Mouse (Mus musculus) heart, postnatal 0 days (tissue): ENCODE measurements at regions not wholly inside any gene's neighbourhood (a gene's known extent, or its start where the extent isn't known, plus 50 kb on each side); places are given as distances from the start of the nearest gene placed in this dataset.

Experiments used
- ATAC-seq: fragments of 200-750 bp; cut with Nextera tagmentation; 2 replicates; pipeline ENCODE4 v1.8.0; 2017; ENCODE audit warnings: low read depth, moderate number of reproducible peaks, moderate library complexity; ENCODE audit not compliant: insufficient read depth
- DNase-seq: peaks from one replicate; pipeline ENCODE4 v3.0.0-alpha.2; 2016; ENCODE audit warnings: low spot score
- H3K27ac ChIP-seq: fragments of 300-500 bp; sonication (generic); 2 replicates; pipeline ENCODE4 v1.5.1; 2014; ENCODE audit warnings: low read depth, mild to moderate bottlenecking
- H3K27me3 ChIP-seq: fragments of 300-500 bp; sonication (generic); 2 replicates; pipeline ENCODE4 v1.6.1; 2014; ENCODE audit warnings: low read length, mixed read lengths; ENCODE audit not compliant: control insufficient read depth, insufficient read depth
- H3K36me3 ChIP-seq: fragments of 300-500 bp; sonication (generic); replicated peaks from 2 replicates; pipeline ENCODE4 v1.6.1; 2014; ENCODE audit warnings: low read length, mixed read lengths; ENCODE audit not compliant: control insufficient read depth, insufficient read depth
- H3K4me1 ChIP-seq: fragments of 300-500 bp; sonication (generic); 2 replicates; pipeline ENCODE4 v1.6.1; 2014; ENCODE audit warnings: antibody characterized with exemption; ENCODE audit not compliant: control insufficient read depth, insufficient read depth
- H3K4me2 ChIP-seq: fragments of 300-500 bp; sonication (generic); 2 replicates; pipeline ENCODE4 v1.6.1; 2014; ENCODE audit warnings: low read depth, mild to moderate bottlenecking, low read length, moderate library complexity
- H3K4me3 ChIP-seq: fragments of 300-500 bp; sonication (generic); 2 replicates; pipeline ENCODE4 v1.5.1; 2014; ENCODE audit warnings: low read depth, low read length
- H3K9ac ChIP-seq: fragments of 300-500 bp; sonication (generic); replicated peaks from 2 replicates; pipeline ENCODE4 v1.6.1; 2014; ENCODE audit warnings: low read depth, low read length, mixed read lengths
- H3K9me3 ChIP-seq: fragments of 300-500 bp; sonication (generic); replicated peaks from 2 replicates; pipeline ENCODE4 v1.6.1; 2016; ENCODE audit warnings: low read length; ENCODE audit not compliant: control insufficient read depth
- CTCF ChIP-seq: IDR thresholded peaks from 2 replicates; pipeline ENCODE4 v1.5.1; 2016; ENCODE audit warnings: antibody characterized with exemption, control low read depth, low read depth
- EP300 ChIP-seq: IDR thresholded peaks from 2 replicates; pipeline ENCODE4 v1.6.1; 2016; ENCODE audit warnings: antibody characterized with exemption, low read depth
- WGBS: fragments of 180-500 bp; shearing (Covaris S2); extraction: QIAGEN DNeasy Blood & Tissue Kit; methylation state at CpG from one replicate; pipeline ENCODE4 v1.1.7; 2014; 5-methylcytosine and 5-hydroxymethylcytosine counted together

- H3K9me3 ChIP-seq, result no peaks in the 10 kb centered on the region
- no peak overlapping the region for H3K9ac ChIP-seq
- no peak overlapping the region for H3K4me3 ChIP-seq
- no peaks in the 10 kb centered on the region for H3K27me3 ChIP-seq
- H3K27ac ChIP-seq, result no peak overlapping the region
- H3K4me1 ChIP-seq, result no peaks in the 10 kb centered on the region
- no peak overlapping the region for H3K4me2 ChIP-seq
- 17% methylated on average over 1 of the region's 1 CpGs for WGBS
- TF ChIP-seq EP300 (no peak), CTCF (no peak)
- ATAC-seq (no peak), DNase-seq (no peak)
- no peaks in the 10 kb centered on the region for H3K36me3 ChIP-seq
Observed at GRCm38 (mm10) chr1:10854495-10854894, 559.4 kb upstream of the A830018L16Rik start.

- no peak overlapping the region for H3K4me2 ChIP-seq
- DNase-seq (no peak), ATAC-seq (no peak)
- no peaks in the 10 kb centered on the region for H3K27me3 ChIP-seq
- 68% methylated on average over 5 of the region's 5 CpGs for WGBS
- no peaks in the 10 kb centered on the region for H3K4me1 ChIP-seq
- no peak overlapping the region for H3K4me3 ChIP-seq
- no peaks in the 10 kb centered on the region for H3K9me3 ChIP-seq
- H3K9ac ChIP-seq, result no peak overlapping the region
- TF ChIP-seq EP300 (no peak), CTCF (no peak)
- H3K27ac ChIP-seq, result no peak overlapping the region
- no peaks in the 10 kb centered on the region for H3K36me3 ChIP-seq
Observed at GRCm38 (mm10) chr1:10871163-10871853, 542.6 kb upstream of the A830018L16Rik start.

GRCm38 (mm10) chr1:10872266-10872665 lies 541.6 kb upstream of the A830018L16Rik start:
- TF ChIP-seq EP300, result no peak
- TF ChIP-seq CTCF, result no peak
- ATAC-seq, result no peak
- H3K27me3 ChIP-seq, result no peaks in the 10 kb centered on the region
- no peak overlapping the region for H3K9ac ChIP-seq
- no peaks in the 10 kb centered on the region for H3K9me3 ChIP-seq
- no peaks in the 10 kb centered on the region for H3K36me3 ChIP-seq
- no peak overlapping the region for H3K4me3 ChIP-seq
- no peak overlapping the region for H3K27ac ChIP-seq
- no peaks in the 10 kb centered on the region for H3K4me1 ChIP-seq
- DNase-seq, result no peak
- H3K4me2 ChIP-seq, result no peak overlapping the region

GRCm38 (mm10) chr1:10872726-10873125 lies 541.2 kb upstream of the A830018L16Rik start:
- DNase-seq (no peak), ATAC-seq (no peak)
- H3K36me3 ChIP-seq, result no peaks in the 10 kb centered on the region
- no peaks in the 10 kb centered on the region for H3K4me1 ChIP-seq
- H3K27ac ChIP-seq, result no peak overlapping the region
- H3K4me3 ChIP-seq, result no peak overlapping the region
- H3K9ac ChIP-seq, result no peak overlapping the region
- H3K4me2 ChIP-seq, result no peak overlapping the region
- no peak for TF ChIP-seq CTCF
- TF ChIP-seq EP300, result no peak
- no peaks in the 10 kb centered on the region for H3K9me3 ChIP-seq
- no peaks in the 10 kb centered on the region for H3K27me3 ChIP-seq
- 43% methylated on average over 2 of the region's 2 CpGs for WGBS

GRCm38 (mm10) chr1:10877391-10878170 lies 536.3 kb upstream of the A830018L16Rik start:
- Histone ChIP-seq H3K9ac (no peak overlapping the region), H3K36me3 (no peaks in the 10 kb centered on the region), H3K4me1 (no peaks in the 10 kb centered on the region), H3K9me3 (no peaks in the 10 kb centered on the region), H3K4me3 (no peak overlapping the region), H3K4me2 (no peak overlapping the region), H3K27me3 (no peaks in the 10 kb centered on the region), H3K27ac (no peak overlapping the region)
- DNase-seq (no peak), ATAC-seq (peak; percentile 55)
- TF ChIP-seq CTCF (no peak), EP300 (no peak)
- WGBS, result 44% methylated on average over 2 of the region's 2 CpGs
